Mouse (Mus musculus): ENCODE measurements around the gene Skp2.

Gene Skp2

GRCm38 (mm10) chr15:9074671-9075070, 80.6 kb downstream of the Skp2 start:
- DNase-seq (ENCODE audit: low read depth): peak; percentile 79

GRCm38 (mm10) chr15:9074139-9074538, 81.1 kb downstream of the Skp2 start:
- no peak for DNase-seq (ENCODE audit: low read depth)

- no peak for DNase-seq (ENCODE audit: low read depth)
Observed at GRCm38 (mm10) chr15:9073684-9074083, 81.5 kb downstream of the Skp2 start.

- DNase-seq (ENCODE audit: low read depth): no peak
Observed at GRCm38 (mm10) chr15:9073067-9073608, 82.1 kb downstream of the Skp2 start.

GRCm38 (mm10) chr15:9072630-9073029, 82.6 kb downstream of the Skp2 start:
- peak; percentile 69 for DNase-seq (ENCODE audit: low read depth)

- DNase-seq (ENCODE audit: low read depth): peak; percentile 34
Observed at GRCm38 (mm10) chr15:9071556-9072544, 83.4 kb downstream of the Skp2 start.

GRCm38 (mm10) chr15:9070912-9071555, 84.2 kb downstream of the Skp2 start, which contains the start of gene Nadk2:
TSS of gene Nadk2 (plus strand) at chr15:9071260.
- peak; percentile 98 for DNase-seq (ENCODE audit: low read depth)

GRCm38 (mm10) chr15:9070353-9070752, 84.9 kb downstream of the Skp2 start:
- DNase-seq (ENCODE audit: low read depth): no peak

GRCm38 (mm10) chr15:9068881-9069280, 86.3 kb downstream of the Skp2 start:
- no peak for DNase-seq (ENCODE audit: low read depth)

All from 416B (cell line).